Mouse (Mus musculus) hematopoietic stem cell, adult 5-6 weeks (primary cell): ENCODE results near the gene Adssl1. TPM values are rescaled to one million over a fixed set of nuclear protein-coding genes. Genes with fewer than 3 reads are reported as not detected.

ENCODE experiments used
- ATAC-seq, 2 experiments: fragments of 125-278 bp in 1 of 2; replicated peaks in 1 of 2; 2 replicates each; pipeline ENCODE4 v1.8.0; 2016 to 2017; ENCODE audit warnings: inconsistent platforms in 2 of 2, mild to moderate bottlenecking in 2 of 2, moderate number of reproducible peaks in 2 of 2, low read depth in 1 of 2, moderate TSS enrichment in 1 of 2; ENCODE audit not compliant: low FRiP score in 2 of 2, poor library complexity in 2 of 2, severe bottlenecking in 2 of 2, insufficient read depth in 1 of 2, low TSS enrichment in 1 of 2
- total RNA-seq: library from RNA; stranded (forward); fragments of 172-1452, 232-1000 nt; gene quantifications from 2 replicates; pipeline ENCODE4 v1.2.3, GENCODE M21; 2017

The Adssl1 gene
- total RNA-seq, 1 experiment from 2014 or later = 49.7 TPM

DNA sequence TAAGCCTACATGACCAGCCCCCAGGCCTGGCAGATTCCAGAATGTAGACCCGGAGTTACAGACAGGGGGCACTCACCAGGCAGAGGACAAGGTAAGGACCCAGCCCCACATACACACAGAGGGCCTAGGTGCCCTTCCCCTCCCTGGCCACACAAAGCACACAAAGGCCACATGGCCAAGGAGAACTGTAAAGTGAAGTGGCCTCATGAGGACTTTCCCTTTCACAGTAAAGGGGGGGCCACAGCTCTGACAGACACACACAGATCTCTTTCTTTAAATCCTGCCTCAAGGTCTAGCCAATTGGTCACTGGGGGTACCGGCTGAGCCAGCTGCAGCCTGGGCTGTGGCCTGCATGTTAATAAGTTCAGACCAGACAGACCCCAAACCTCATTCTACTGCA is 44.3 kb downstream of the Adssl1 start:
- no peak for ATAC-seq

- no peak for ATAC-seq
Observed at GRCm38 (mm10) chr12:112664656-112665055, 44.8 kb downstream of the Adssl1 start.

DNA sequence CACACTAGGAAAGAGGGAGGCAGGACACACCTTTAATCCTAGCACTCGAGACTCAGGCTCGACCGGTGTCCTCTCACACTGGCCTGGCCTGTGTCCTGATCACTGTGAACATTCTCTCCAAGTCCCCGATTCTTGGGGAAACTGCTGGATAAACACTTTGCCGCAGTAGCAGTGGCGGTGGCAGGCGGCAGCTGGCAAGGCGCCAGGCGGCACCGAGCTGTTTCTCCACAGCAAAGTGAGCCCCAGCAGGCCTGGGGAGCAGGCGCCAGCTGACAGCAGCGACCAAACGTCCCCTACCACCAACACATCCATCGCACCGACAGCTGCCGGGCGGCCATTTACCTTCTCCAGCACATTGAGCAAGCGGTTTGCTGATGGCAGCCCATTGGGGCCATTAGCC is 45.6 kb downstream of the Adssl1 start:
- ATAC-seq = no peak

GRCm38 (mm10) chr12:112665881-112666544 is 46.2 kb downstream of the Adssl1 start:
- no peak for ATAC-seq

- peak; percentile 18 to 29; a peak in 1 of 4 replicates for ATAC-seq
Observed at GRCm38 (mm10) chr12:112667619-112668297, 47.9 kb downstream of the Adssl1 start.

GRCm38 (mm10) chr12:112670718-112671393 is 51.0 kb downstream of the Adssl1 start:
- no peak for ATAC-seq

- ATAC-seq = no peak
Observed at GRCm38 (mm10) chr12:112671891-112672290, 52.0 kb downstream of the Adssl1 start.

- ATAC-seq = 0 out of 4 replicates have a peak, but pooled peaks of 1 of the 2 experiments have one; percentile 18
Observed at GRCm38 (mm10) chr12:112672744-112673575, 53.1 kb downstream of the Adssl1 start.

GRCm38 (mm10) chr12:112673576-112674091 is 53.8 kb downstream of the Adssl1 start:
- ATAC-seq = no peak

- ATAC-seq = peak; percentile 63 to 65
Observed at GRCm38 (mm10) chr12:112674132-112675011, 54.5 kb downstream of the Adssl1 start, which contains the start of gene Akt1. Akt1 (minus strand) TSS chr12:112674884.

DNA sequence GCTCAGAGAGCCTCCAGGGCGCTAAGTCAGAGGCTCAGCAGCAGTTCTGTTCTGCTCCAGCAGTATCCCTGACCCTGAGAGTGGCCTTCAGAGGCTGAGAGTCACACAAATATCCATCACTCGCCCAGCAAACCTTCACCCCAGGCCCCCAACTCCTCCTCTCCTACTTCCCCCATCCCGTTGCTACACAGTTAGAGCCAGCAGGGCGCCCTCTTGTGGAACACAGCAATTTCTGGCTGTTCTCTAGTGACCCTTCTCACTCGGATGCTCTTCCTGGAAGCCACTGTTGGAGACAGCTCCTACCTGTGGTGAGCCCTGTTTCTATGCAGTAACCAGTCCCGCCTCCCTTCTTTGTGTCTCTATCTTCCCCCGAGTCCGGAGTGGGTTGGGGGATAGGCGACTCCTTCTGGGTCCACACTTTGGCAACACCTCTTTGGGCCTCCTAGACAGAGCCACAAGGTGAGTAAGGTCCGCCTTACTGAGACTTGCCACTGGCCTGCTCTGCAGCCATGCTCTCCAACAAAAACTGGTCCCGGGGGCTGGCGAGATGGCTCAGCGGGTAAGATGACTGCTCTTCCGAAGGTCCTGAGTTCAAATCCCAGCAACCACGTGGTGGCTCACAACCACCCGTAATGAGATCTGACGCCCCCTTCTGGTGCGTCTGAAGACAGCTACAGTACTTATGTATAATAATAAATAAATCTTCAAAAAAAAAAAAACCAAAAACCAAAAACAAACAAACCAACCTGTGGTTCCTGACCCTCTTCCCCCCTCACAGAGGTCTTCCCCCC is 55.6 kb downstream of the Adssl1 start:
- ATAC-seq = peak; percentile 49 to 60

DNA sequence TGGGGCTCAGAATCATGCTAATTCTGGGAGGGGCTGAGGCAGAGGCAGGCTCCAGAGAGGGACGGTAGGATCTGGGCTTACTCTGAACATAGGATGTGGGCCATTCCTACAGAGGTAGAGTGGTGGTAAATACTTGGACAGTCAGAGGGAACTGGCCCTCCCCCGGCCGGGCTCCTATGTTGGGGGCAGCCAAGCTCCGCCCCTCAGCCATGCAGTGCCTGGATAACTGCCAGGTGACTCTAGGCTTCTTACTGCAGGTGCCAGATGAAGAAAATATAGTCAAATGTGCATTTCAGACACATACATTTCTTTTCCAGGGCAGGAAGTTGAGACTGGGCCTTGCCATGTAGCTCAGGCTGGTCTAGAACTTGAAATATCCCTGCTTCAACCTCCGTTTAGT is 57.2 kb downstream of the Adssl1 start:
- ATAC-seq = no peak

DNA sequence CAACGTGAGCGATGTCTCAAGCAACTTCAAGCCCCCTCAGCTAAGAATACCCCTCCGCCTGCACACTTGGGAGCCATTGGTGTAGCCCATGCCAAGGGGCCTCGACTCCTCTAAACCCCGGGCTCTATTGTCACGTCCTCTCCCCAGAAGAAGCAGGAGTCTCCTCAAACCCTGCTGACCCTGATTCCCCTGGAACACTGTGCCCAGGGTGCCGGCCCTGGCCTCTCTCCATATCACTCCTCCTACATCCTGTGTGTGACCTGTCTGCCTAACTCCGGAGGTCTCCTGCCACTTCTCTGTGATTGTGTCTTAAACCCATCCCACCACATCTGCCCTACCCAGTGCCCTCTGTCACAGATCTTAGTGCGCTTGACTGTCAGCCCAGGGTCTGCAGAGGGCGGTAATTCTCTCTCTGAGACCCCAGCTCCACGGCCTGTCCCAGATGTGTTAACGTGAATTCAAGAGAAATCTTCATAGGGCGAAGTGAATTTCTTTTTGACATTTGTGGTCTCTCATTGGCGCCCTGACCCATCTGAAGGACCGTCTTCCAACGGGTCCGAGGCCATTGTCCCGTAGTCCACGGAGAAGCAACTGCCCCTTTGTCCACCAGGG is 58.2 kb downstream of the Adssl1 start:
- ATAC-seq = no peak

- ATAC-seq = peak in 1 of 2 experiments; percentile 20; a peak in 1 of 4 replicates
Observed at GRCm38 (mm10) chr12:112678555-112679026, 58.7 kb downstream of the Adssl1 start, which contains the start of gene Zbtb42. Zbtb42 (plus strand) TSS chr12:112678828.
